Mouse (Mus musculus) brown adipose tissue, adult 24 weeks (tissue): ENCODE results near the gene Troap. TPM values are rescaled to one million over a fixed set of nuclear protein-coding genes. Genes with fewer than 3 reads are reported as not detected.
A peak's percentile ranks its signal among the peaks of the same experiment; 100 is the strongest.

Experiments
- H3K27ac ChIP-seq: fragments of 200-500 bp; replicated peaks from 2 replicates; pipeline ENCODE4 v1.5.1; 2012; ENCODE audit warnings: low read depth, mild to moderate bottlenecking, low read length
- H3K4me1 ChIP-seq: fragments of 200-500 bp; 2 replicates; pipeline ENCODE4 v1.6.1; 2012; ENCODE audit warnings: low read length, mixed read lengths; ENCODE audit not compliant: control insufficient read depth, insufficient read depth, insufficient read length
- H3K4me3 ChIP-seq: fragments of 200-500 bp; 2 replicates; pipeline ENCODE4 v1.5.1; 2012; ENCODE audit warnings: low read depth, mild to moderate bottlenecking, low read length, moderate library complexity; ENCODE audit not compliant: insufficient read depth
- polyA plus RNA-seq: library from polyadenylated mRNA; stranded (reverse); fragments of >200 nt; gene quantifications from 2 replicates; pipeline ENCODE4 v1.2.4, GENCODE M21; 2012; ENCODE audit not compliant: missing spikeins, insufficient read depth, insufficient read length

Gene Troap
- polyA plus RNA-seq: not detected in 2 replicates

- peak within 1 kb of the TSS; percentile 76 for H3K27ac ChIP-seq
- H3K4me3 ChIP-seq: peak within 1 kb of the TSS; percentile 72
- H3K4me1 ChIP-seq: peaks cover 3% of the 10 kb centered on the region
These were observed at the start of gene Troap for GRCm38 (mm10) chr15:99074019-99074599. Gene Troap, plus strand, starts transcription at chr15:99074575.

GRCm38 (mm10) chr15:99024668-99025314 is 49.6 kb upstream of the Troap start:
- no peak overlapping the region for H3K27ac ChIP-seq
- no peaks in the 10 kb centered on the region for H3K4me1 ChIP-seq
- H3K4me3 ChIP-seq: no peak overlapping the region

GRCm38 (mm10) chr15:99025414-99025813 is 49.0 kb upstream of the Troap start:
- Histone ChIP-seq H3K4me3 (no peak overlapping the region), H3K4me1 (no peaks in the 10 kb centered on the region), H3K27ac (no peak overlapping the region)

- Histone ChIP-seq H3K4me1 (0 out of 2 replicates have a peak, but pooled peaks cover 2% of the 10 kb centered on the region), H3K27ac (no peak overlapping the region), H3K4me3 (no peak overlapping the region)
These were observed 48.1 kb upstream of the Troap start for GRCm38 (mm10) chr15:99026259-99026658.

GRCm38 (mm10) chr15:99027116-99027515 is 47.3 kb upstream of the Troap start:
- no peak overlapping the region for H3K4me3 ChIP-seq

GRCm38 (mm10) chr15:99028874-99029458 is 45.4 kb upstream of the Troap start:
- Histone ChIP-seq H3K4me3 (peak overlapping the region; percentile 75), H3K4me1 (0 out of 2 replicates have a peak, but pooled peaks cover 2% of the 10 kb centered on the region), H3K27ac (peak overlapping the region; percentile 33)

More at GRCm38 (mm10) chr15:99027116-99027515, 47.3 kb upstream of the Troap start:
- Histone ChIP-seq H3K4me1 (0 out of 2 replicates have a peak, but pooled peaks cover 2% of the 10 kb centered on the region), H3K27ac (no peak overlapping the region)

GRCm38 (mm10) chr15:99029619-99030584 is 44.5 kb upstream of the Troap start, which contains the start of gene Tuba1c:
Gene Tuba1c, plus strand, starts transcription at chr15:99029891.
- H3K4me3 ChIP-seq: peak within 1 kb of the TSS; percentile 75
- H3K4me1 ChIP-seq: 0 out of 2 replicates have a peak, but pooled peaks cover 2% of the 10 kb centered on the region
- H3K27ac ChIP-seq: peak within 1 kb of the TSS; percentile 69

GRCm38 (mm10) chr15:99030585-99031387 is 43.6 kb upstream of the Troap start:
- Histone ChIP-seq H3K4me3 (peak overlapping the region; percentile 75), H3K27ac (peak overlapping the region; percentile 69), H3K4me1 (0 out of 2 replicates have a peak, but pooled peaks cover 2% of the 10 kb centered on the region)

GRCm38 (mm10) chr15:99031388-99031675 is 43.0 kb upstream of the Troap start:
- H3K27ac ChIP-seq: no peak overlapping the region
- peak overlapping the region; percentile 75 for H3K4me3 ChIP-seq
- 0 out of 2 replicates have a peak, but pooled peaks cover 2% of the 10 kb centered on the region for H3K4me1 ChIP-seq

- peak overlapping the region; percentile 21 for H3K4me3 ChIP-seq
- H3K27ac ChIP-seq: no peak overlapping the region
- H3K4me1 ChIP-seq: 0 out of 2 replicates have a peak, but pooled peaks cover 2% of the 10 kb centered on the region
These were observed 42.2 kb upstream of the Troap start for GRCm38 (mm10) chr15:99032041-99032725.

- Histone ChIP-seq H3K4me3 (peak overlapping the region; percentile 21; the same call in 1 of the 2 replicates), H3K27ac (0 out of 2 replicates have a peak overlapping the region, but pooled peaks have one; percentile 20), H3K4me1 (0 out of 2 replicates have a peak, but pooled peaks cover 2% of the 10 kb centered on the region)
These were observed 41.6 kb upstream of the Troap start for GRCm38 (mm10) chr15:99032726-99033250.

- Histone ChIP-seq H3K27ac (0 out of 2 replicates have a peak overlapping the region, but pooled peaks have one; percentile 20), H3K4me1 (0 out of 2 replicates have a peak, but pooled peaks cover 2% of the 10 kb centered on the region), H3K4me3 (no peak overlapping the region)
These were observed 40.7 kb upstream of the Troap start for GRCm38 (mm10) chr15:99033498-99034270.

GRCm38 (mm10) chr15:99035431-99035830 is 38.9 kb upstream of the Troap start:
- Histone ChIP-seq H3K27ac (no peak overlapping the region), H3K4me3 (no peak overlapping the region), H3K4me1 (0 out of 2 replicates have a peak, but pooled peaks cover 2% of the 10 kb centered on the region)
